Mouse (Mus musculus) ovary, postnatal 10 days (tissue): ENCODE measurements at regions not wholly inside any gene's neighbourhood (a gene's known extent, or its start where the extent isn't known, plus 50 kb on each side); places are given as distances from the start of the nearest gene placed in this dataset.

Experiments used
- DNase-seq: peaks from one replicate; pipeline ENCODE4 v3.0.0; 2022; ENCODE audit warnings: low spot score

- DNase-seq: peak; percentile 15
Measured at GRCm38 (mm10) chr3:131919476-131919875, 165.6 kb upstream of the Dkk2 start.

GRCm38 (mm10) chr3:131921161-131921560 is 163.9 kb upstream of the Dkk2 start:
- no peak for DNase-seq

GRCm38 (mm10) chr3:131922733-131923132 is 162.4 kb upstream of the Dkk2 start:
- no peak for DNase-seq

- DNase-seq: no peak
Measured at GRCm38 (mm10) chr3:131940896-131941295, 144.2 kb upstream of the Dkk2 start.

GRCm38 (mm10) chr3:131941961-131942753 is 142.9 kb upstream of the Dkk2 start:
- DNase-seq: no peak

GRCm38 (mm10) chr3:131943436-131943835 is 141.7 kb upstream of the Dkk2 start:
- no peak for DNase-seq

GRCm38 (mm10) chr3:131955771-131956170 is 129.3 kb upstream of the Dkk2 start:
- DNase-seq: no peak

GRCm38 (mm10) chr3:131960636-131961035 is 124.5 kb upstream of the Dkk2 start:
- no peak for DNase-seq

GRCm38 (mm10) chr3:131961571-131961970 is 123.5 kb upstream of the Dkk2 start:
- no peak for DNase-seq

- DNase-seq: no peak
Measured at GRCm38 (mm10) chr3:131962870-131963269, 122.2 kb upstream of the Dkk2 start.

- no peak for DNase-seq
Measured at GRCm38 (mm10) chr3:131964952-131965351, 120.1 kb upstream of the Dkk2 start.

GRCm38 (mm10) chr3:131965456-131966160 is 119.5 kb upstream of the Dkk2 start:
- no peak for DNase-seq

GRCm38 (mm10) chr3:131967288-131967687 is 117.8 kb upstream of the Dkk2 start:
- no peak for DNase-seq

- DNase-seq: no peak
Measured at GRCm38 (mm10) chr3:131970827-131971226, 114.3 kb upstream of the Dkk2 start.

GRCm38 (mm10) chr3:131975940-131976628 is 109.0 kb upstream of the Dkk2 start:
- peak; percentile 9 for DNase-seq

- DNase-seq: no peak
Measured at GRCm38 (mm10) chr3:131983292-131983691, 101.8 kb upstream of the Dkk2 start.

GRCm38 (mm10) chr3:131998838-131999613 is 86.1 kb upstream of the Dkk2 start:
- no peak for DNase-seq

GRCm38 (mm10) chr3:132006191-132006590 is 78.9 kb upstream of the Dkk2 start:
- no peak for DNase-seq

GRCm38 (mm10) chr3:132006912-132007311 is 78.2 kb upstream of the Dkk2 start:
- no peak for DNase-seq

GRCm38 (mm10) chr3:132007356-132007755 is 77.7 kb upstream of the Dkk2 start:
- no peak for DNase-seq

GRCm38 (mm10) chr3:132015205-132015604 is 69.9 kb upstream of the Dkk2 start:
- DNase-seq: no peak
